Mouse (Mus musculus): ENCODE data around the gene Utp3.
A peak's percentile ranks its signal among the peaks of the same experiment; 100 is the strongest.

Gene Utp3

GRCm38 (mm10) chr5:88554086-88554886, at the start of gene Utp3:
Gene Utp3 (plus strand): TSS chr5:88554462.
- peak; percentile 99 for DNase-seq (ENCODE audit: low read depth, low spot score)

- DNase-seq (ENCODE audit: low read depth, low spot score): no peak
These were observed 45.7 kb upstream of the Utp3 start for GRCm38 (mm10) chr5:88508555-88508954.

GRCm38 (mm10) chr5:88508990-88509389, 45.3 kb upstream of the Utp3 start:
- no peak for DNase-seq (ENCODE audit: low read depth, low spot score)

DNA sequence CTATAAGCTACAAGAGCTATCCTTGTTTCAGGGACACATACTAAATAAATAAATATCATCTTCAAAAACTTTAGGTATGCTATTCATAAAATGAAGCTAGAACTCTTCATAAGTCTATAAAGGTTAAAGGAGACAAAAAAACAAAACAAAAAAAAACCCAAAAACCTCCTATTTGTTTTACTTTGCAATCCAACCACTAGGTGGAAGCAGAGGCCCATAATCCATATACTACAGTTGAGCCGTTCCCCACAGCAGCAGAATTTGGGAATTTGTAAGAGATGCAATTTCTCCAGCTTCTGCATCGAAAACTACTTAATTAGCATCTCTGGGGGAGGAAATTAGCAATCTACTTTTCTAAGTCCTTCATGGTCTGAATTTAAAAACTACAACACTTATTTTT, 35.0 kb upstream of the Utp3 start:
- DNase-seq (ENCODE audit: low read depth, low spot score): peak; percentile 82

DNA sequence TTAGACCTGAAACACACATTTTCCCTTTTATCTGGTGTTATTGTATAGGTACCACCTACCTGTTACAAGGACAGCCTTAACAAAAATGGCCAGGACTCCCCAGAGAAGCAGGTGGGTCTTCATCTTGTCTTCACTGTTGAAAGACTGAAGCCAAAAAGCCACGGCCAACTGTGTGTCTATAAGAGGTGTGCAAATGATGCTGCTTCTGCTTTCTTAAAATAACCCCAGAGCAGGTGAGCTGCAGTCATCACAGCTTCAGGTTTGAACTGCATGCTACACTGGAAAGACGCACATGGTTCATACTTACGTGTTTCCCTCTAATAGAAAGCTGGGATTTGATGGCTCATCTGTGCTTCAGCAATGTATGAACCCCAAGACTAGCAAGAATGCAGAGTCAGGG, 26.6 kb upstream of the Utp3 start, which contains the start of gene Jchain:
Gene Jchain (minus strand): TSS at position 235 of the 400 bp plus-strand sequence.
- DNase-seq (ENCODE audit: low read depth, low spot score): no peak

GRCm38 (mm10) chr5:88530908-88531307, 23.4 kb upstream of the Utp3 start:
- DNase-seq (ENCODE audit: low read depth, low spot score): no peak

- no peak for DNase-seq (ENCODE audit: low read depth, low spot score)
These were observed 19.6 kb upstream of the Utp3 start for GRCm38 (mm10) chr5:88534697-88535096.

- DNase-seq (ENCODE audit: low read depth, low spot score): no peak
These were observed 13.4 kb upstream of the Utp3 start for GRCm38 (mm10) chr5:88540845-88541244.

- peak; percentile 84 for DNase-seq (ENCODE audit: low read depth, low spot score)
These were observed 11.5 kb upstream of the Utp3 start for GRCm38 (mm10) chr5:88542651-88543282.

GRCm38 (mm10) chr5:88544411-88544810, 9.9 kb upstream of the Utp3 start:
- DNase-seq (ENCODE audit: low read depth, low spot score): peak; percentile 33

DNA sequence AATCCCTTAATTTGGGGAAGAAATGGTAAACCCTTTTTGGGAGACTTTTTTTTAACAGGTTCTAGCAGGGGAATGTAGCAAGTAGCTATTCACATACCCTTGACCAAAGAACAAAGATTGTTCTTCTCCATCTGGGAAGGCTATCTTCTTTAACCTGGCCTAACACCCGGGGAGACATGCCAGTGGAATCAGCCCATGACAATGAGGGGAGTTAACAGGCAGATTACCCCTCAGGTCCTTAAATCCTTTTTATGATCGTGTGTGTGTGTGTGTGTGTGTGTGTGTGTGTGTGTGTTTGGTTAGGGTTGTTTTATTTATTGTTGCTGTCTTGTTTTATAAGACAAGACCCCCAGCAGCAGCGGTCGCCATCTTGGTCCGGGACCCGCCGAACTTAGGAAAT, 8.7 kb upstream of the Utp3 start:
- no peak for DNase-seq (ENCODE audit: low read depth, low spot score)

GRCm38 (mm10) chr5:88553271-88554085, 784 bp upstream of the Utp3 start:
- DNase-seq (ENCODE audit: low read depth, low spot score): peak; percentile 25

- DNase-seq (ENCODE audit: low read depth, low spot score): no peak
These were observed 4.7 kb downstream of the Utp3 start for GRCm38 (mm10) chr5:88558991-88559390.

DNA sequence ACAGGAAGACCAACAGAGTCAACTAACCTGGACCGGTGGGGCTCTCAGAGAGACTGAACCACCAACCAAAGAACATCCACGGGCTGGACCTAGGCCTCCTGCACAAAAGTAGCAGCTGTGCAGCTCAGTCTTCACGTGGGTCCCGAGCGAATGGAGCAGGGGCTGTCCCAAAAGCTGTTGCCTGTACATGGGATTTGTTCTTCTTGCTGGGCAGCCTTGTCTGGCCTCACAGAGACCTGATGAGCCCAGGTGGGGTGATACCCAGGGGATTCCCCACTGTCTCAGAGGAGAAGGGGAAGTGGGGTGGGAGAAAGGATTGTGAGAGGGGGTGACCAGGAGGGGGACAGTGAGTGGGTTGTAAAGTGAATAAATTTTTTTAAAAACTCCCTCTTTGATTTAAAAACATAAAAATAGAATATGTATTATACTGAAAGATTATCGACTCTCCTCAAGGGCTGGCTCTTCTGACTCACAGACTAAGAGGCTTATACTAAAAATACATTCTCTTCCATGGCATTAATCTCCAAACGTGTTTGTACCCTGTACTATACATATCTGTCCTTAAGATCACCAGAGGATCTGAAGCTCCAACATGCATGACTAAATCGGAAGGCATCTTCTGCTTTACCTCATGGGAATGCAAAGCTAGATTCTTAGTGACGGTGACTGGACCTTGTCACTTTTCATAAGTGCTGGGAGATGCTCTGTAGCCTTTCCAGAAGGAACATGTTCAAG, 7.0 kb downstream of the Utp3 start:
- no peak for DNase-seq (ENCODE audit: low read depth, low spot score)

DNA sequence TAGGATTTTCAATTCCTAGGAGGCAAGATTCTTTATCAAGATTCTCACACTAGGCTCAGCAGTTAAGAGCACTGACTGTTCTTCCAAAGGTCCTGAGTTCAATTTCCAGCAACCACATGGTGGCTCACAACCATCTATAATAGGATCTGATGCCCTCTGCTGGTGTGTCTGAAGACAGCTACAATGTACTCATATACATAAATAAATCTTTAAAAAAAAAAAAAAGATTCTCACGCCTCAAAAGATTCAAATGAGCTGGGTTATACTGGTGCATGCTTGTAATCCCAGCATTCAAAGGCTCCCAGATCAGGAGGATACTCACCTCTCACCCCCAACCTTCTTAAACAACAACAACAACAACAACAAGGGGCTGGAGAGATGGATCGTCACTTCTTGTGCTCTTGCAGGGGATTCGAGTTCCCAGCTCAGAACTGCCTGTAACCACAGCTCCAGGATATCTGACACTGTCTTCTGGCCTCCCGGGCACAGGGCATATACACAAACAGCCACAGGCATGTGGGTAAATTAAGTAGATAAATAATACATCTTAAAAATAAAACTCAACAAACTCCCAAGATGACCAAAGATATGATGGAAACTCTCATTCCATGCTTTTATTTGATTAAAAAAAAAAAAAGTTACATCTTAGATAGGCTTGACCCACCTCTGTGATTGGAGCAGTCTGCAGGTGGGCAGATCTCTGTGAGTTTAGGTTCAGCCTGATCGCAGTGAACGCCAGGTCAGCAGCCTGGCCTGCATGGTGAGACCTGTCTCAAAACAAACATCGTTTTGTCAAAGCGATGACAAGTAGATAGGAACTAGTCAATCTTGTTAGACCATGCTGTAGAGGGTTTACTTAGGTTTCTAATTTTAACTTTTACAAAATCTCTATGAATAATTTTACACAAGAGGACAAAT, 8.9 kb downstream of the Utp3 start:
- DNase-seq (ENCODE audit: low read depth, low spot score): no peak

DNA sequence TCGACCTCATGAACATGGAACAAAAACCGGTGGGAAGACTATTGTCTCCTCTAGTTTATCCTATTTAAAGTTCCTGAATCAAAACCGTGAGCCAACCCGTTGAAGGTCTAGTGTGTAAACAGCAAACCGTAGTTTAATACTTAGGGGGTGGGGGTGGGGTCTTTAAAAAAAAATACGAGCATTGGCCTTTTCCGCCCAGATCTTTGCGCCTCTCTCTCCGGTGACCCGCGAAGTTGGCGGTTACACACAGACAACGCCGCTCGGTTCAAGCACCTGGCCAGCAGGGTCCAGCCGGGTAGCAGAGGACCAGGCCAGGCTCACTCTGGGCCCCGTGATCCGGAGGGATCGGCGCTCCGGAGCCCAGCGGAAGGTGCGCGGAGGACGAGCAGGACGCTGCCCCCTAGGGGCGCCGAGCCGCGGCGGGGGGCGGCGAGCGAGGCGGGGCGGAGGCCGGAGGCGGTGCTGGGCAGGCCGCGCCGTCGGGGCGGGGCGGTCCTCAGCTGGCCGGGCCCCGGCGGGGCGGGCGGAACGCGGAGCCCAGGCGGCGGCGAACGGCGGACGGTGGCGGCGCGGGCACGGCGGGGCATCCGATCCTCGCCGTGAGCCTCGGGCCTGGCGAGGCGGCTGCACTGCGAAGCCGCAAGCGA, 10.4 kb downstream of the Utp3 start, which contains the start of gene Rufy3:
Gene Rufy3 (plus strand): TSS at position 540 of the 647 bp plus-strand sequence.
- DNase-seq (ENCODE audit: low read depth, low spot score): peak; percentile 63

- peak; percentile 57 for DNase-seq (ENCODE audit: low read depth, low spot score)
These were observed 11.1 kb downstream of the Utp3 start for GRCm38 (mm10) chr5:88565148-88566033.

GRCm38 (mm10) chr5:88566034-88566841, 12.0 kb downstream of the Utp3 start:
- DNase-seq (ENCODE audit: low read depth, low spot score): peak; percentile 70

Measured in 3T3-L1 (cell line).